Mouse (Mus musculus) small intestine, adult 2 months (tissue): ENCODE measurements around the gene Pou3f1.
"Not testable (repeated sequence)": the region's sequence is repeated elsewhere in the genome, so short reads cannot be mapped to it uniquely, and the experiment has no call there.

ENCODE experiments used
- CTCF ChIP-seq: fragments of 200-500 bp; IDR thresholded peaks from 2 replicates; pipeline ENCODE4 v1.5.1; 2012; ENCODE audit warnings: low read depth, mild to moderate bottlenecking, control low read depth, inconsistent platforms, low read length, moderate library complexity, mixed read lengths; ENCODE audit not compliant: insufficient replicate concordance, insufficient read length; ENCODE audit errors: extremely low read depth
- POLR2A ChIP-seq: fragments of 200-500 bp; IDR thresholded peaks from 2 replicates; pipeline ENCODE4 v1.6.1; 2012; ENCODE audit warnings: low read depth, mild to moderate bottlenecking, control low read depth, inconsistent platforms, low read length, moderate library complexity

DNA sequence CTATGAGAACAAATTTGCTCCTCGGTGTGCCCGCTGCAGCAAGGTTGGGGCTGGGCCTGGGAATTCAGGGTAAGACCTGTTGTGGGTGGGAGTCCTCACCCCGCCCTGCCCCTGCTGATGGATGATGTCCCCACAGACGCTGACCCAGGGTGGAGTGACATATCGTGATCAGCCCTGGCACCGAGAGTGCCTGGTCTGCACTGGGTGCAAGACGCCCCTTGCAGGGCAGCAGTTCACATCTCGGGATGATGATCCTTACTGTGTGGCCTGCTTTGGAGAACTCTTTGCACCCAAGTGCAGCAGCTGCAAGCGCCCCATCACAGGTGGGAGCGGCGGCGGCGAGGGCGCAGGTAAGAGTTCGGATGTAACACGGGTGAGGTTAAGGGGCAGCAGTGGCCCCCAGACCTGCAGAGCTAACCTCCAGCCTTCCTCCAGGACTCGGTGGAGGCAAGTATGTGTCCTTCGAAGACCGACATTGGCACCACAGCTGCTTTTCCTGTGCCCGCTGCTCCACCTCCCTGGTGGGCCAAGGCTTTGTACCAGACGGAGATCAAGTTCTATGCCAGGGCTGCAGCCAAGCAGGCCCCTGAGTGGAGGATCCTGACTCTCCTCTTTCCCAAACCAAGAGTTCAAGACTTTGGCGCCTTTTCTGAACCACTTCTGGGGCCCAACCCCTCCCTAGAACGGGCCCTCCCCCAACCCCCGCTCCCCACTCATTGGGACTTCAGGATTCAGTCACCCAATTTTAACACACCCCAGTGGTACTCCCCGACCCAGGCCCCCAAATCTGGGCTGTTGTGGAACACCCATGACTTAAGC, 51.0 kb downstream of the Pou3f1 start:
- TF ChIP-seq POLR2A, CTCF: not testable (repeated sequence)
